Mouse (Mus musculus): ENCODE measurements around the gene Mfsd4a.

Gene Mfsd4a

DNA sequence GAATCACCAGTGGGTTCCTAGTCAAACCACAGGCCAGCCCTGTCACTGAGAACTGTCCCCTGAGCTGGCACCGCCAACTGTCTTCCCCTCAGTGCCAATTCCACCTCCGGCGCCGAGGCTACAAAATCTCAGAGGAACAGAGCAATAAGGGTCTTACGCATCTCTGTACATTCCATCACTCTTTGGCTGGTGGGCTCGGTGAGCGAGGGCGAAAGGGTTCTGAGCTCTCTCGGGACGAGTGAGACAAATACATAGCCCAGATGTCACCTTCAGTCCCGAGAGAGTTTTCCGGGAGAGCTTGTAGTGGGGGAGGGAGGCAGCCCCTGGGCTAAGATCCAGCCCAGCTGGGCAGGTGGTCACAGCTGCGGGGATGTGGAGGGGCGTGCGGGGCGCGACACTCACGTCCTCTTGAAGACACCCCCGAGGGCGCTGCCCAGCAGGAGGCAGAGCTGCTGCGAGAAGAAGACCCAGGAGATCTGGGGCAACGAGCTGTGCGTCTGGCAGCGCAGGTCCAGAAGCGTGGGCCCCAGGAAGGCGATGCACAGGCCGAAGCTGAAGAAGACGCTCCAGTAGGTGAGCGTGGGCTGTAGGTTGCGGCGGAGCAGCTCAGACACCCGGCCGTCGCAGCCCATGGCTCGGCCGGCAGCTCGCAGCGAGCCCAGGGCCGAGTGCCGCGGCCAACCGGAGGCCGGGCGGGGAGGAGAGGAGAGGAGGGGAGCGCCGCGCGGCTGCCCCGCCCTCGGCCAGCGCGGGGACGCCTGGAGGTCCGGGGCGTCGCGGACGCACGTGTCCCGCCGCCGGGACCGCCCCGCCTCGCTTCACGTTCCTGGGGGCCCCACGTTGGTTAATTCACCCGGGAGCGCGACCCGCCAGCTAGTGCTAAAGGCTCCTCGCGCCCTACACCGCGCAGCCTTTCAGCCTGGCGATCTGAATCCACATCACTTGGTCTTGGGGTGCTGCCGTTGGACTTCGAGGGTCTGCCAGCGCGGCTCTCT, at the start of gene Mfsd4a:
Gene Mfsd4a, minus strand, starts transcription at position 802 of the 995 bp plus-strand sequence.
- no peak for DNase-seq (ENCODE audit: low read depth, low spot score)

GRCm38 (mm10) chr1:132116606-132117005, 48.7 kb upstream of the Mfsd4a start:
- peak; percentile 64 for DNase-seq (ENCODE audit: low read depth, low spot score)

DNA sequence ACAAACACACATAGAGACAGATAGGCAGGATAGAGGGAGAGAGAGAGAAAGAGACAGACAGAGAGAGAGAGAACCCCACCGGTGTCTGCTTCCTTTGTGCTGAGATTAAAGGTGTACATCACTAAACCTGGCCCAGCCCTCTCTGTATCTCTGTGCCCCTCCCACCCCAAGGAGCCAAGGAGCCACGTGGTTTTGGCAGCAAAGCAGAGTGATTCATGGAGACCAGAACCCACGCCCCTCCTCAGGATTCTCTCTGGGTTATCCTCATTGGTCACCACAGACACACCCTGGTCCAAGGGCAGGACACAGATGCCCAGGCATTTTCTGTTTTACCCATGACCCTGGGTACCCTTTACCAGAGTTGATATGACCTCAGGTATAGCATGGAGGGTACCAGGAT, 45.2 kb upstream of the Mfsd4a start:
- DNase-seq (ENCODE audit: low read depth, low spot score), result peak; percentile 70

- DNase-seq (ENCODE audit: low read depth, low spot score), result no peak
Measured at GRCm38 (mm10) chr1:132112426-132112825, 44.6 kb upstream of the Mfsd4a start.

DNA sequence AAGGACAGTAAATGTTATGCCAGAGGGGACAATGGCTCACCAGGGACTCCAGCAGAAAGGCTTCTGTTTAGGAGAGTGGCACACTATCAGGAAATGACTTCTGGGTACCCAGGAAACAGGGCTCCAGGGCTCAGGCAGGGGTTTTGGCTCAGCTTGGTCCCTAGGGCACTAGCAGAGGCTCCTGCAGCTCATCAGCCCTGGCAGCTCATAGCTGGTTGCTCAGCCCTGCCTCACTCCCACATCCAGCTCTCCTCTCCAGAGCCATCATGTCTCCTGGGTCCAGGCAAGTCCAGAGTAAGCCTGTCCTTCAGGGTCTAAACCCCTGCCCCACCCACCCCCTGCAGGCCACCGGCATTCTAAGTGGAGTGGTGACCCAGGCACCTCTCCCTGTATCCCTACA, 43.5 kb upstream of the Mfsd4a start:
- peak; percentile 30 for DNase-seq (ENCODE audit: low read depth, low spot score)

- no peak for DNase-seq (ENCODE audit: low read depth, low spot score)
Measured at GRCm38 (mm10) chr1:132109368-132109767, 41.5 kb upstream of the Mfsd4a start.

- DNase-seq (ENCODE audit: low read depth, low spot score), result no peak
Measured at GRCm38 (mm10) chr1:132104353-132104752, 36.5 kb upstream of the Mfsd4a start.

DNA sequence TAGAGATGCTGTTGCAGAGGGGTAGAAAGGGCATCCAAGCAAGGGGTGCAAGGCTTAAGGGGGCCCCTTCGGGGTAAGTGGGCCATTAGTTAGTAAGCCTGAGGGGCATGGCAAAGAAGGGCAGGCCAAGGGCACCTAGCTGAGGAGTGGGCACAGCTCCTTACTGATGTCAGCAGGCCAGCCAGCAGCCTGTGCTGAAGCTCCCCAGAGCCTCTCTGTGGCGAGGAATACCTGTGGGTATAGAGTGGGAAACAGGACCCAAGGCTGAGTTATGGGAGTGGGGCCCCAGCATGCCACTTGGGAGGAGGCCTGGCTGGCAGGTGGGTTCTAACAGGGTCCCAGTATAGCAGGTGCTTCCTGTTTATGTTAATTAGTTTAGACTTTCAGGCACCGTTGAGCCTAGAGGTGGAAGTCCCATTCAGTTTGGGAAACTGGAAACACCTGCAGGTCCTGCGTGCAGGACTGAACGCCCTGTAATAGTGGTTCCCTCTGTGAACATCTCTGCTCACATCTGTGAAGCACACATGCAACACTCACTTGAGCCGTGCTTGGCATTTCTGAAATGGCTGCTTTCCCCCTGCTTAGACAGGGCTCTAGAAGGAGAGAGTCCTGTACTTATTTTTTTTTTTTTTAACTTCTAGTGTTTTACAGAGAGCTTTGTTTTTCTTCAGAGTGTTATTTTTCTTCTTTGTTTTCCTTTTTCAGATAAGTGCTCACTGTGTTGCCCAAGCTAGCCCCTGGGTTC, 34.3 kb upstream of the Mfsd4a start:
- no peak for DNase-seq (ENCODE audit: low read depth, low spot score)

- DNase-seq (ENCODE audit: low read depth, low spot score), result no peak
Measured at GRCm38 (mm10) chr1:132099775-132100174, 31.9 kb upstream of the Mfsd4a start.

DNA sequence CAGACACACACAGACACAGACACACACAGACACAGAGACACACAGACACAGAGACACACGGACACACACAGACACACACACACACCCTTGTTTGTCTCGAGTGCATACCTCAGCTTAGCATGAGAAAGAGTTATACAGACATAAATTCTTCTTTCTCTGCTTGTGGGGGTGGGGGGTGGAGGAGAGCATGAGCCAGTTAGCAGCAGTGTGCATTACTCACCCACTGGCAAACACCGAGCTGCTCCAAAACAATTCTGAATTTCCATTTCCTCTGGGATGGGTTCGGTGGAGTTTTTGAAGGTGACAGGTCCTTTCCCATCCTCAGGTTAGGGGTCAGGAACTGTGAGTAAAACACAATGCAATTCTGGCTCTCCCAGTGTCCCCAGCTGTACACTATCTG, 31.2 kb upstream of the Mfsd4a start:
- peak; percentile 62 for DNase-seq (ENCODE audit: low read depth, low spot score)

DNA sequence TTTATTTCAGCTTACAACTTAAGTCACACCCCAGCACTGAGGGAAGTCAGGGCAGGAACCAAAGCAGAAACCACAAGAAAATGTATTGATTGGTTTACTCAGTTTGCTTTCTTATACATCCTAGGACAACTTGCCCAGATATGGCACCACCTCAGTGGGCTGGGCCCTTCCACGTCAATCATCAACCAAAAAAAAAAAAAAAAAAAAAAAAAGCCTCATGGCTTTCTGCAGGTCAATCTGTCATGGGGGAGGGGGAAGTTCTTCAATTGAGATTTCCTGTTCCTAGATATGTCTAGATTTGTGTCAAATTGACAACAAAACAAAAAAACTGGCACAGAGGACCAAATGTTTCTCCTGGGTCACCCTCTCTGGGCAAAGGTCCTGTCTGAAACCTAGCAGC, 30.2 kb upstream of the Mfsd4a start:
- no peak for DNase-seq (ENCODE audit: low read depth, low spot score)

DNA sequence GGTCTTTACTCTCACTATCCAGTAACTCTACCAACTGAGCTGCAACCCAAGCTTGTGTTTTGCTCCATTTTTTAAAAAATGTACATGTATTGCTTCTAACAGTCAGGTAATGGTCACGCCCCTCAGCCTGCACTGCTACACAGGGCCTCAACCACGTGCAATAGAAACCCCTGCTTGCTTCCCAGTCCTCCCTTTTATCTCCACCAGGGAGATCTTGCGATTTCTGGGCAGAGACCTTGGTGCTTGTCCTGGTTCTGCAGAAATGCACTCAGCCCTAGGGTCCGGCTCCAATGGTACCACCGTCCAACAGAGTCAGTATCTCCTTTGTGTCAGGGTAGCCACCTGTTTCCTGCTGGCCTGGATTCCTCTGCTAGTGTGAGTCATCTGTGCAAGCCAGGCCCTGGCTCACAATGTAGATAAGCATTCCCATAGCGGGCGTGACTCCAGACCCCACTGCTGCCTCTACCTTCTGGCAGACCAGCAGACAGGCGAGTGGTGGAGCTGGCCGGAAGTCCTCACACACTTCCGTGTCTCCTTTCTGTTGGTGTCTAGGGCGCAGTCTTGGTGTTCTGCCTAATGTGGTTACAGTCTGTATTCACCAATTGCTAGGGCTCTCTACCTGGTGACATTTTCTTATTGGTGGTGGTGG, 27.6 kb upstream of the Mfsd4a start:
- peak; percentile 73 for DNase-seq (ENCODE audit: low read depth, low spot score)

- DNase-seq (ENCODE audit: low read depth, low spot score), result no peak
Measured at GRCm38 (mm10) chr1:132093269-132093668, 25.4 kb upstream of the Mfsd4a start.

- no peak for DNase-seq (ENCODE audit: low read depth, low spot score)
Measured at GRCm38 (mm10) chr1:132090266-132090665, 22.4 kb upstream of the Mfsd4a start.

DNA sequence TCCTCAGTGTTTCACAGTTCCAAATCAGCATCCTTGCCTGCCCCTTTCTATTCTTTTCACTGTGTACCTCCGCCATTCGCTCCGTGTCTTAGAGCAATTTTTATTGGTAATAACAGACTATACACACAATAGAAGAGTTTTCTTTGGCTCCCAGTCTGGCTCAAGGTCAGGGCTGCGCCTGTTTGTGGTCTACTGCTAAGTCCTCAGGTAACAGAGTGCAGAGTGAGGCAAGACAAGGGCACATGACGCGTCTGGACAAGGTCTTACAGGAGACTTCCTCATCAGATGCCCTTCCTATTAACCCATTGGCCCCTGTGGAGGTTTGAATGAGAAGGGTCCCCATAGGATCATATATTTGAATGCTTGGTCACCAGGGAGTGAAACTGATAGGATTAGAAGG, 21.9 kb upstream of the Mfsd4a start:
- no peak for DNase-seq (ENCODE audit: low read depth, low spot score)

GRCm38 (mm10) chr1:132088181-132088671, 20.4 kb upstream of the Mfsd4a start:
- no peak for DNase-seq (ENCODE audit: low read depth, low spot score)

GRCm38 (mm10) chr1:132085181-132086049, 17.6 kb upstream of the Mfsd4a start:
- no peak for DNase-seq (ENCODE audit: low read depth, low spot score)

DNA sequence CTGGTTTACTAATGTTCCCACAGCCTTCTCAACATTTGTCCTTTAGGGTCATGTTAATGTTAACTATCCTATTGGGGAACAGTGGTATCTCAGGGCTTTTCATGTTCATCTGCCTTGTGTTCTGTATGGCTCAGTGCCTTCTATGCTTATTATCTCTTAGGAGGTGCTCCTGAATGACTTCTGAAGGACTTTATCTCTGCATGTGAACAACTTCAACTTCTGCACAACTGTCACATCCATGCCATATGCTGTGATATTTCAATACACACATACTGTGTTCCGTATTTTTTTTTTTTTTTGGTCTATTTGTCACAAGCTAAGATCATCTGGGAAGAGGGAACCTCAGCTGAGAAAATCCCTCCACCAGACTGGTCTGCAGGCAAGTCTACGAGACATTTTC, 10.6 kb upstream of the Mfsd4a start:
- DNase-seq (ENCODE audit: low read depth, low spot score), result no peak

DNA sequence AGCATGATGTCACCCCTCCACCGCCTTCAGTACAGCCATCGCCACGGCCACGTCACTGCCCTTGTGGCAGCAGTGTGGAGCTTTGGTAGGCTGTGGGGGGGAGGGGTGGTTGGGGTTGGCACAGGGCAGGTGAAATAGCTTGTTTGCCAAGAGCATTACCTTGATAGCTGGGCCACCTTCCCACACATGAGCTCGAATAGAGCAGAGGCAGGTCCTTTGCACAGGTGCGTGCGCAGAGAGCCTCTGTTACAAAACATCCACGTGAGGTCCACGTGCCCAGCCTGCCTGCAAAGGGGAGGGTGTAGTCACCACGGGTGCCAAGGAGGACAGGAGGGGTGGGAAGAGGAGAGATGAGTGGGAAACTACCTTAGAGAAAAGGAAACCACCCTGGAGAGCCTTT, 7.7 kb upstream of the Mfsd4a start:
- no peak for DNase-seq (ENCODE audit: low read depth, low spot score)

DNA sequence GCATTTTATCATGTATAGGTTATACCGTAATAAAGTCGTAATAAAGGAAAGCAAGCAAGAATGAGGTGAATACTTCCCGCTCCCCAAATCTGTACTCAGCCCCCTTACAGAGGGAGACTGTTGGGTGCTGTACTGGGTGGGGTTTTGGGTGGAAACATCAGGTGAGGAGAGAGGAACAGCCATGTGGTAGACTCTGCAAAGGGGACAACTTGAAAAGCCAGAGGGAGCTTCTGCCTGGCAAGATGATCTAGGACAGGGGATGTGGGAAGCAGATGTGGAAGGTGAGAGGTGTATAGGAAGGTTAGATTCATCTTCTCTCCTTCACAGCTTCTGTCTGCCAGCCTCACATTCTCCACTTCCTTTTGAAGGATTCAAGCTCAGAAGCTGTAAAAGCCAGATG, 2.8 kb upstream of the Mfsd4a start:
- DNase-seq (ENCODE audit: low read depth, low spot score), result no peak

DNA sequence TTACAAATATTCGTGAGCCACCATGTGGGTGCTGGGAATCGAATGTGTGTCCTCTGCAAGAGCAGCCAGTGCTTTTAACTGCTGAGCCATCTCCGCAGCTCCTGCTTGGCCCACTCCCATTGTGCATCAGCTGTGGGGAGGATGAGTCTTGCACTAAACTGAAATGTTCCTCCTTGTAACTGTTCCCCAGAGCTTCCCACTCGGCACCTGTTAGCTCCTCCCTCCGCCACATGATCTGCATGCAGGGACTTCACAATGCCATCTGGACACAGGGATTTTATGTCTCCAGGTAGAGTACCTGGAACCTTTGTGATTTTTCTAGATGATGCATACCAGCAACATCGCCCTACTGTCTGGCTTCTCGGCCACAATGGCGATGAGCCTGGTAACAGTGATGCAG, 1.6 kb upstream of the Mfsd4a start:
- DNase-seq (ENCODE audit: low read depth, low spot score), result no peak
